In the genomic region with DNA sequence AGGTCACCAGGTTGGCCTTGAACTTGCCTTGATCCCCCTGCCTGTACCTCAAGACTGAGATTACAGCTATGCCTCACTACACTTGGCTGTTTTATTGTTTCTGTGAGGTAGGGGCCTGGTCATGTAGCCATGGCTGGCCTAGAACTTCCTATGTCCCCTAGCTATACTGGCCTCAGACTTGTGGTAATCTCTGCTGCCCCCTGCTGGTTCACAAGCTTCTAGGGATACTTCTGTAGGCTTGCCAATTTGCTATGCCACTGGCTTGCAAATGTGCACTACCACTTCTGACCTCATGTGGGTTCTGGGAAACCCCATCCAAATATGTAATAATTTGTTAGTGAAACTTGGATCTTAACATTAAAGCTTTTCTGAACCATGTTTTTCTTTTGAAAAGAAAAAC, we compare ENCODE assay signal across 9 mouse cellular contexts.
DNase-seq lines count a peak whose midpoint lies in the region; ATAC-seq and TF ChIP-seq lines count a peak whose summit lies in the region.
"Had no signal": no experiment of that assay in that cellular context is flagged by ENCODE, and none has a peak within 500 bp of the region (broad histone marks: within the 10 kb centered on the region; RNA-seq: fewer than 3 reads in every experiment).

No protein-coding gene starts in this region.

- H3K27me3 ChIP-seq in kidney, embryonic 14.5 days (ENCODE audit: control insufficient read depth, insufficient read depth, low read length): no peaks in the 10 kb centered on the region
- H3K27me3 ChIP-seq in liver, embryonic 14.5 days (ENCODE audit: control insufficient read depth, insufficient read depth, low read length): no peaks in the 10 kb centered on the region

- no peaks in the 10 kb centered on the region for H3K4me1 ChIP-seq in cortical plate, adult 2 months (ENCODE audit: control insufficient read depth, insufficient read depth, low read length)
- no peaks in the 10 kb centered on the region for H3K4me1 ChIP-seq in kidney, embryonic 14.5 days (ENCODE audit: control insufficient read depth, insufficient read depth, low read length)
- no peaks in the 10 kb centered on the region for H3K4me1 ChIP-seq in liver, embryonic 14.5 days (replicated peaks; ENCODE audit: control insufficient read depth in 2 of 2, insufficient read depth in 2 of 2, low read length in 1 of 2)

- H3K9me3 ChIP-seq in kidney, embryonic 14.5 days (ENCODE audit: control insufficient read depth, low read length): no peaks in the 10 kb centered on the region
- no peaks in the 10 kb centered on the region for H3K9me3 ChIP-seq in liver, embryonic 14.5 days (ENCODE audit: control insufficient read depth, low read length)

- H3K9ac ChIP-seq in kidney, embryonic 14.5 days (ENCODE audit: low read depth, low read length): no peak overlapping the region
- no peak overlapping the region for H3K9ac ChIP-seq in liver, embryonic 14.5 days (replicated peaks)

- no peak overlapping the region for H3K4me3 ChIP-seq in cortical plate, adult 2 months (ENCODE audit: insufficient read depth, low read length)
- no peak overlapping the region for H3K4me3 ChIP-seq in kidney, embryonic 14.5 days (ENCODE audit: low read length)
- no peak overlapping the region for H3K4me3 ChIP-seq in liver, embryonic 14.5 days (ENCODE audit: insufficient read depth in 1 of 2, low read depth in 2 of 2, low read length in 2 of 2)
- H3K4me3 ChIP-seq: erythroblast, embryonic 14.5 days had no signal

- peaks cover 18% of the 10 kb centered on the region; the same call in 1 of the 2 replicates for H3K36me3 ChIP-seq in kidney, embryonic 14.5 days (ENCODE audit: control insufficient read depth, insufficient read depth, low read length)
- H3K36me3 ChIP-seq in liver, embryonic 14.5 days (replicated peaks; ENCODE audit: control insufficient read depth, insufficient read depth, low read depth): no peaks in the 10 kb centered on the region

- H3K4me2 ChIP-seq in kidney, embryonic 14.5 days (replicated peaks; ENCODE audit: low read depth, low read length): no peak overlapping the region
- H3K4me2 ChIP-seq in liver, embryonic 14.5 days (ENCODE audit: low read depth): no peak overlapping the region

- no peak for TF ChIP-seq POLR2A in cortical plate, adult 2 months (IDR thresholded peaks at IDR 0.05; ENCODE audit: extremely low read depth, insufficient read depth, low read length)

- peak; percentile 81 for ATAC-seq in kidney, embryonic 14.5 days (ENCODE audit: low FRiP score, low TSS enrichment)
- ATAC-seq in liver, embryonic 14.5 days (ENCODE audit: insufficient read depth): no peak

- TF ChIP-seq CTCF in cortical plate, adult 2 months (IDR thresholded peaks at IDR 0.05; ENCODE audit: extremely low read depth, insufficient read depth, low read length): peak; percentile 46
- TF ChIP-seq CTCF in liver, embryonic 14.5 days (IDR thresholded peaks at IDR 0.05; ENCODE audit: low read depth): peak; percentile 76

- no peak overlapping the region for H3K27ac ChIP-seq in cortical plate, adult 2 months (ENCODE audit: insufficient read depth, low read length)
- no peak overlapping the region for H3K27ac ChIP-seq in kidney, embryonic 14.5 days (ENCODE audit: low read depth, low read length)
- H3K27ac ChIP-seq in liver, embryonic 14.5 days: no peak overlapping the region

- peak; percentile 89 for DNase-seq in 3T3-L1 (ENCODE audit: low read depth, low spot score)
- DNase-seq in T-cell, adult 2 months (ENCODE audit: low spot score): peak; percentile 60
- DNase-seq in heart, adult 18-20 months: peak; percentile 81 to 90
- peak; percentile 12 to 29 (median 28) for DNase-seq in liver, embryonic 14.5 days (ENCODE audit: low read depth in 3 of 3, low spot score in 3 of 3)
- peak; percentile 58 for DNase-seq in ovary, postnatal 14 days (ENCODE audit: low spot score)
- peak; percentile 56 to 80 for DNase-seq in thymus, postnatal 10 days (ENCODE audit: low spot score in 2 of 2)

- no peak for TF ChIP-seq EP300 in liver, embryonic 14.5 days (IDR thresholded peaks at IDR 0.05; ENCODE audit: low read depth)

Comparison
In these comparisons a context has a peak if more than half of its experiments do, and no peak if none do; other contexts are left out.
1. DNase-seq: peak in every context shown above with its lines; median percentile 89 in 3T3-L1; 86 in heart, adult 18-20 months; 68 in thymus, postnatal 10 days; 60 in T-cell, adult 2 months; 58 in ovary, postnatal 14 days; 28 in liver, embryonic 14.5 days.